Mouse (Mus musculus) effector memory CD4-positive, alpha-beta T cell, adult 7 months (primary cell): ENCODE measurements around the gene Trmt1. TPM values are rescaled to one million over a fixed set of nuclear protein-coding genes. Genes with fewer than 3 reads are reported as not detected.

Source experiments
- polyA plus RNA-seq: library from polyadenylated mRNA; unstranded; fragments of 100-300 nt; shearing (Covaris generic); gene quantifications from one replicate; pipeline ENCODE4 v1.2.1, GENCODE M21; 2017

Trmt1 gene
- polyA plus RNA-seq = 57.7 TPM

DNA sequence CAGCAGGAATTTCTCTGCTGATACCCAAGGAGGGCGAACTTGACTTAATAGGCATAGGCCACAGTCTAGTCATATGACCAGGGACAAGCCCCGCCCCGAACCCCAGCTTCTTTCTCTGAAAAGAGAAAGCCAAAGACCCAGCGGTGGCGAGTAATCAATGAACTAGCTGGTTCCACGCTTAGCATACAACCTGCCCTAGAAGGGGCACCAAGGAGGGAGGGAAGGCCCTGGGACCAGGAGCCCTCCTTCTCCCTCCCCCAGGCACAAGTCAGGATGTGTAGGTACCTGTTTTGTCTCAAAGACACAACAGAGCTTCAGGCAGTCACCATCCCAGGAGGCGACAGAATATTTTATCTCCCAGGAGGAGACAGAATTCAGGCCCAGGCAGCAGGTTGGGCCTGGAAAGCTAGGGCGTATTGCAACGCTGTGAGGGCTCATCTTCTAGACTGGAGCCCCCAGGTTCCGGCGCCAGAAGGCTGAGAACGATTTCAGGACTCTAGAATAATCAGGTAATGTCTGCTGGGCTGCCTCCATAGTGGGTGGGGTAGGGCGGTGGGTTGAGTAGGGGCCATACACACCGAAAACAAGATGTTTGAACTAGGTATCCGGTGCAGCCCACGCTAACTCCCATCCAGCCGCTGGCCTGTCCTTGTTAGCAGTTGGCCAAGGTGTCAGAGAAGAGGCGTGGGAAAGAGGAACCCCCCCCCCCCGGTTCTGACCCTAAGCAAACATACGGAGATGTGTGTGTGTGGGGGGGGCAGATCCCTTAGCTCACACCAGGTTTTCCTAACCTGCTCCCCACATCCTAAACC is at the start of gene Trmt1:
Gene Trmt1, plus strand, starts transcription at position 117 of the 812 bp plus-strand sequence.

DNA sequence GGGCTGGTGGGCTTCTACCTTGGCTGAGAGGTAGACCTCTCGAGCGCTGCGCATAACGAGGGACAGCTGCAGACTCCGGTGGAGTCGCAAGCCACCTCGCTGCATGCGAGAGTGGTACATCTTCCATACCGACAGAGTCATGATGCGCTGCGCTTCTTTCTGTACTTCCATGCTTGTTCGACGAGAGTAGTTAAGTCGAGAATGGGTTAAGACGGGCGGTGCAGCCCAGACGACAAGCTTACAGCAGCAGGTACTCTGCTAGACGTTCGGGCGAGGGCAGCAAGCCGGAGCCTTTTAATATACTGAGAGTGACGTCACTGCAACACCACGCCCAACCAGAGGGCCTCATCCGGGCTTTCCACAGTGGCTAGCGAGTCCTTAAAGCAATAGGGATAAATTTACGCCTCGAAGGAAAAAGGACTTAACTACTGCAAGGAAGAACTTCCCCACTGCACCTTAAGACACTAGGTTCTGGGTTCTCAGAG is 23.5 kb upstream of the Trmt1 start, which contains the start of gene Ier2:
Gene Ier2, minus strand, starts transcription at position 272 of the 485 bp plus-strand sequence.

DNA sequence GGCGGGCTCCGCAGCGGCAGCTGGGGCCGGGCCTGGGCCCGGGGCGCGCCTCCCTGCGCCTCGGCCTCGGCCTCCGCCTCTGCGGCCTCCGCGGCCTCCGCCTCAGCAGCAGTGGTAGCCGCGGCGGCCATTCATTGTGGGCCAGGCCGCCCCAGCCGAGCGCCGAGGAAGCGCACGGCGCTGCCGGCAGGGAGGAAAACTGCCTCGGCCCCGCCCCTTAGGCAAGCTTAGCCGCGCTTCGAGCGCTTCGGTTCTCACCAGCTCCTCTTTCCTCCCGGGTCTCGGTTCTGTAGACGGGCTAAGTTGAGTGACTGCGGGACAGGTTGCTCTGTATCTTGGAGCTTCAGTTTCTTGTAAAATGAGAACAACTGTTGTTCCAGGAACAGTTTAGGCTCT is 1.6 kb downstream of the Trmt1 start, which contains the start of gene Nacc1:
Gene Nacc1, minus strand, starts transcription at position 158 of the 396 bp plus-strand sequence.

DNA sequence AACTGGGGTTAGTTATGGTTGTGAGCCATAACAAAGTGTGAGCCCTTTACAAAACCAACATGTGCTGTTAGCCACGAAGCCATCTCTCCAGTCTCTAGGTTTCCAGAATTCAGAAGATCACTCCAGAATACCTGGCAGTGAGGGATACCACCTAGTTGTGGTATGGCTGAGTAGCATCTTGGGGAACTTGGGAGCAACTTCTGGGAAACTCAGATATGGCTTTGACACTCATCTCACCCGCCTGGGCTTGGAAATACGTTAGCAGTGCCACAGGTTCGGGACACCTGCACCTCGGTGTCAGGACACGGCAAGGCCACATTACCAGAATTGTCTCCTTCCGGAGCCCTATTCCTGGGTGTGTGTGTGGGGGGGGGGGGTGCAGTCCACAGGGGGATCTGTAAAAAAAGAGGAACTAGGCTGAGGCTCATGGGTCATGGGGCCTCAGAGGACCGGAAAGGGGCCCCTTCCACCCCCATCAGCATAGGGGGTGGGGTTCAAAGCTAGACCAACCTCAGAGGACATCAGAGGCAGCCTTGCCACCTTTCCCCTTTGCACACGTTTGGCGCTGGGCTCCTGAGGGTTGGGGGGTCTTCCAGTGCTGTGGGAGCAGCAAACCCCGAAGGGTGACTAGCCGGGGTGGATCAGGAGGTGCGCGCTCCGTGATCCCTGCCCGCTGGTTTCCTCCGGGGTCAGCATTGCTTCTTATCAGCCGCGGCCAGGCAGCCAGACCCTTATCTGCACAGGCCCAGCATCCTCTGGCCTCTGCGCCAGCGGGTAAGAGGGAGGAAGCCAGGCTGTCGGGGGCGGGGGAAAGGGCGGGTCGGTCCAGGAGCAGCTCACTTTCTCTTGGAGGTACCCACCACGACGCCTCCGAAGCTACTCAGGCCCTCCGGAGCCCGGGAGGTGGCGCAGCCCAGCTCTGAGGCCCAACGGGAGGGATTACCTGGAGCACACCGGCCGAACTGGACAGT is 15.1 kb downstream of the Trmt1 start, which contains the start of gene Lyl1:
Gene Lyl1, plus strand, starts transcription at position 517 of the 971 bp plus-strand sequence.

DNA sequence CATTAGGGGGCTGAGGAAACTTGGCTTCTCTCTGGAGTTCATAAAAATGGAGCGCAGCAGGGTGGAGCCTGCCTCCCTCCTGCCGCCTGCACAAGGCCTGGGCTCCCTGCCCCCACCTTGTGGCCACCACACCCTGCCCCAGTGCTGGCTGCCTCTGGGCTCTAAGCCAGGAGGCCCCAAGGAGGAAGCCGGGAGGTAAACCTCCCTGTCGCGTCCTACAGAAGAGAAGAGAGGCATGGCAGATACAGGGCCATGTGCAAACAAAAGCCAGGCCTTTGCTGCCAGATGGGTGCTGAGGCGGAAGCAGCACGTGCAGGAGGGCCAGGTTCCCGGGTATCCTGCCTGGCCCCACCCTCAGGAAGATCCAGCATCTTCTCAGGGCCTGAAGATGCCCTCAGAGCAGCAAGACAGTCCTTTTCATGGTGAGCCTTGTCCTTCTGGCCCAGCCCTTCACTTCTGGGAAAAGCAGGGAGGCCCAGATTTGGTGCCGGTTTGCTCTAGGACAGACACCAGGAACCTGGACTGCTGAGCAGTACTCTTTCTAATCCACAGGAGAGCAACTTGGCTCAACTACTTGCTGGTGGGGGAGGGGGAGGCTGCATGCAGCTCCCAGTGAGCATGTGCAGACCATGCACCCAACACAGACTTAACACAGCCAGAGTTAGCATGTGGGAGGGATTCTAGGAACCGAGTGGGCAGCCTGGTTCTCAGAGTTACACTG is 36.9 kb downstream of the Trmt1 start, which contains the start of gene G430095P16Rik:
Gene G430095P16Rik, plus strand, starts transcription at position 158 of the 721 bp plus-strand sequence.

Other genes starting within 250 kb of the Trmt1 start
- gene Ier2, start 23.5 kb upstream of the Trmt1 start, polyA plus RNA-seq = 936 TPM
- 15.1 TPM for gene Nacc1, start 1.6 kb downstream of the Trmt1 start, polyA plus RNA-seq
- not detected for gene Lyl1, start 15.2 kb downstream of the Trmt1 start, polyA plus RNA-seq
- 7.6 TPM for gene G430095P16Rik, start 36.7 kb downstream of the Trmt1 start, polyA plus RNA-seq
- 6.2 TPM for gene Nfix, start 114.0 kb downstream of the Trmt1 start, polyA plus RNA-seq
- 2.1 TPM for gene Dand5, start 136.5 kb downstream of the Trmt1 start, polyA plus RNA-seq
- gene Gadd45gip1, start 145.2 kb downstream of the Trmt1 start, polyA plus RNA-seq = 23.3 TPM
- 132 TPM for gene Rad23a, start 154.4 kb downstream of the Trmt1 start, polyA plus RNA-seq
- 572 TPM for gene Calr, start 160.6 kb downstream of the Trmt1 start, polyA plus RNA-seq
- 70.0 TPM for gene Farsa, start 170.7 kb downstream of the Trmt1 start, polyA plus RNA-seq
- 4.4 TPM for gene Syce2, start 185.8 kb downstream of the Trmt1 start, polyA plus RNA-seq
- 18.6 TPM for gene Gcdh, start 207.6 kb downstream of the Trmt1 start, polyA plus RNA-seq
- gene Klf1, start 215.6 kb downstream of the Trmt1 start, polyA plus RNA-seq = not detected
- gene Dnase2a, start 222.3 kb downstream of the Trmt1 start, polyA plus RNA-seq = 7.4 TPM